Mouse (Mus musculus) forebrain, embryonic 16.5 days (tissue): ENCODE results near the gene Rnf126. TPM values are rescaled to one million over a fixed set of nuclear protein-coding genes. Genes with fewer than 3 reads are reported as not detected.
A peak's percentile ranks its signal among the peaks of the same experiment; 100 is the strongest.

Source experiments
- ATAC-seq: fragments of 200-750 bp; cut with Nextera tagmentation; 2 replicates; pipeline ENCODE4 v1.8.0; 2017; ENCODE audit warnings: mild to moderate bottlenecking, moderate library complexity
- H3K27ac ChIP-seq: fragments of 300-500 bp; sonication (generic); 2 replicates; pipeline ENCODE4 v1.5.1; 2014; ENCODE audit warnings: low read length, control low read depth
- H3K27me3 ChIP-seq: fragments of 300-500 bp; sonication (generic); replicated peaks from 2 replicates; pipeline ENCODE4 v1.6.1; 2014; ENCODE audit warnings: low read length; ENCODE audit not compliant: control insufficient read depth, insufficient read depth
- H3K36me3 ChIP-seq: fragments of 300-500 bp; sonication (generic); 2 replicates; pipeline ENCODE4 v1.6.1; 2014; ENCODE audit not compliant: control insufficient read depth, insufficient read depth
- H3K4me1 ChIP-seq: fragments of 300-500 bp; sonication (generic); replicated peaks from 2 replicates; pipeline ENCODE4 v1.6.1; 2014; ENCODE audit warnings: low read length; ENCODE audit not compliant: control insufficient read depth, insufficient read depth
- H3K4me2 ChIP-seq: fragments of 300-500 bp; sonication (generic); 2 replicates; pipeline ENCODE4 v1.6.1; 2014; ENCODE audit warnings: mild to moderate bottlenecking, low read length, control low read depth
- H3K4me3 ChIP-seq: fragments of 300-500 bp; sonication (generic); replicated peaks from 2 replicates; pipeline ENCODE4 v1.5.1; 2014; ENCODE audit warnings: mild to moderate bottlenecking, low read length, control low read depth
- H3K9ac ChIP-seq: fragments of 300-500 bp; sonication (generic); replicated peaks from 2 replicates; pipeline ENCODE4 v1.6.1; 2014; ENCODE audit warnings: low read depth, low read length, control low read depth
- H3K9me3 ChIP-seq: fragments of 300-500 bp; sonication (generic); 2 replicates; pipeline ENCODE4 v1.6.1; 2016; ENCODE audit warnings: low read length; ENCODE audit not compliant: control insufficient read depth
- WGBS: fragments of 180-500 bp; shearing (Covaris S2); extraction: QIAGEN DNeasy Blood & Tissue Kit; methylation state at CpG from one replicate; pipeline ENCODE4 v1.1.7; 2014; 5-methylcytosine and 5-hydroxymethylcytosine counted together
- polyA plus RNA-seq: library from polyadenylated mRNA; unstranded; fragments of >200 nt; fragmentation: Nextera tagmentation; extraction: Ambion mirVana; gene quantifications from 2 replicates; pipeline ENCODE4 v1.2.1, GENCODE M21; 2015

The Rnf126 gene
- polyA plus RNA-seq, 1 experiment from 2014 or later = 87.2 TPM

DNA sequence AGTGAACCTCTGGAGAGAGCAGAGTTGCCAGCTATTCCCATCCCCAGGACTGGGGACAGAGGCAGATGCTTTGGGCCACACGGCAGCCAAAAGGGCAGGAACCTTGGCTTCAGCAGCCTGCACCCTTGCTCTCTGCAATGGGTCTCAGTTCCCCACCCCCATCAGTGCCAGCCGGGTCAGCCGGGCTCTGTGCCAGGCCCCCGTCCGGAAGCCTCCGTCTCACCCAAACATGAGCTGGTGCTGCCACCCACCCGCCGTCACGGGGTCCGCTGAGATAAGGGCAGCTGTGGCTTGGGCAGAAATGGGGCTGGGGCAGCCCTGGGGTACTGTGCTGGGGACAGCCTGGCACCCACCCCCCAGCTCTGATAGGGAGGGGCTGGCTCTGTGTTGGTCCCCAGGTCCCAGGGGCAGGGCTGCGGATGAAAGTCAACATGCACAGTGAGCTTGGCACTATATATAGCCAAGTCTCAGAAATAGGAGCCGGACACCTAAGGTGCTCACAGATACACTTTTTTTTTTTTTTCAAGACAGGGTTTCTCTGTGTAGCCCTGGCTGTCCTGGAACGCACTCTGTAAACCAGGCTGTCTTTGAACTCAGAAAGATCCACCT, 37.3 kb downstream of the Rnf126 start:
- no peaks in the 10 kb centered on the region for H3K27me3 ChIP-seq
- H3K36me3 ChIP-seq = no peaks in the 10 kb centered on the region; the same call in 1 of the 2 replicates
- no peaks in the 10 kb centered on the region; the same call in 1 of the 2 replicates for H3K4me1 ChIP-seq
- H3K27ac ChIP-seq = no peak overlapping the region
- no peaks in the 10 kb centered on the region for H3K9me3 ChIP-seq
- H3K4me3 ChIP-seq = no peak overlapping the region
- ATAC-seq = peak; percentile 52
- no peak overlapping the region for H3K4me2 ChIP-seq
- no peak overlapping the region for H3K9ac ChIP-seq
- 64% methylated on average over 13 of the region's 13 CpGs for WGBS

DNA sequence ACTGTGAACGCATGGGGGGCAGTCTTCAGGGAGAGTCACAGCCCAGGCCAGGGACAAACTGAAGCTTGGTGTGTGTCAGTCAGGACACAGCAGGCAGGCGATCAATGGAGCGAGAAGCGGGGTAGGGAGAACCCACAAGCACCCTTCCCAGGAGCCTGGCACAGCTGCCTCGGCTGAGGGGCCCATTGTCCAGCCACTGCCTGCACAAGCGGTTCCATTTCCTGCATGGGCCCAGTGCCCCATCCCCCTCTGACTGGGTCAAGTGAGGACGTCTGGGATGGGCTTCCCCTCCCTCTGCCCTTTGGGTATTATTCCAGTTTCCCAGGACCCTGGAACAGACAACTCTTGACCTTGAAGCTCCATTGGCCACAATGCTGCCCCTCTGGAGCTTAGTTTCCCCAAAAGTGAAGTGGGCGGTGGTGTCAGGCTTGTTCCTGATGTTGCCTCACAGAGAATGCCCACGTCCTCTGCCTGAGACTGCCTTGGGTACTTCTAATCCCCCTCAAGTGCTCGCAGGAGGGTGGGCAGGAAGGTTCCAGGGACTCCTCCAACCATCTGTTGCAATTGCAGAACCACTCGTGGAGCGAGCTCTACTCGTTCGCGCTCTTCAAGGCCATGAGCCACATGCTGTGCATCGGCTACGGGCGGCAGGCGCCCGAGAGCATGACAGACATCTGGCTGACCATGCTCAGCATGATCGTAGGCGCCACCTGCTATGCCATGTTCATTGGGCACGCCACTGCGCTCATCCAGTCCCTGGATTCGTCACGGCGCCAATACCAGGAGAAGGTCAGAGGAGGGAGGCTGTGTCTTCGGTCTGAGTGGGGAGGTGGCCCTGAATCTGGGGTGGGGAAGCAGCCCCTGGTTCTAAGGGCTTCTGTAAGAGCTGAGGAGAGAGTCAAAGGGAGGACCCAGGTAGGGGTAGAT, 38.2 kb downstream of the Rnf126 start:
- no peak for ATAC-seq
- Histone ChIP-seq H3K9ac (no peak overlapping the region), H3K27me3 (no peaks in the 10 kb centered on the region), H3K36me3 (no peaks in the 10 kb centered on the region; the same call in 1 of the 2 replicates), H3K4me3 (no peak overlapping the region), H3K4me2 (no peak overlapping the region), H3K9me3 (no peaks in the 10 kb centered on the region), H3K4me1 (no peaks in the 10 kb centered on the region; the same call in 1 of the 2 replicates), H3K27ac (no peak overlapping the region)
- WGBS = 75% methylated on average over 28 of the region's 28 CpGs

DNA sequence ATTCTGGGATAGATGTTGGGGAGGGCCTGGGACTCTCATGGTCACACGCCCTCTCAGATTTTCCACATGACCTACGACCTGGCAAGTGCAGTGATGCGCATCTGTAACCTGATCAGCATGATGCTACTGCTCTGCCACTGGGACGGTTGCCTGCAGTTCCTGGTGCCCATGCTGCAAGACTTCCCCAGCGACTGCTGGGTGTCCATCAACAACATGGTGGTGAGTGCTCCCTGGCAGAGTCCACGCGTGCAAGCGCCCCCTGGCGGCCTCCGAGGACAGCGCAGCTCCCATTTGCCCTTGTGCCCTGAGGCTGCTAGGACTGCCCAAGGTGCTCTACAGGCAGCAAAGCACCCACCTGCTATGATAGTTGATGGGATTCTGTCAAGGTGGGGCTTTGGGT, 40.7 kb downstream of the Rnf126 start:
- Histone ChIP-seq H3K27ac (no peak overlapping the region), H3K4me2 (no peak overlapping the region), H3K9ac (no peak overlapping the region), H3K4me1 (no peaks in the 10 kb centered on the region; the same call in none of the 2 replicates), H3K36me3 (no peaks in the 10 kb centered on the region), H3K27me3 (no peaks in the 10 kb centered on the region; the same call in 1 of the 2 replicates), H3K4me3 (no peak overlapping the region), H3K9me3 (no peaks in the 10 kb centered on the region)
- ATAC-seq = no peak
- 34% methylated on average over 11 of the region's 11 CpGs for WGBS

DNA sequence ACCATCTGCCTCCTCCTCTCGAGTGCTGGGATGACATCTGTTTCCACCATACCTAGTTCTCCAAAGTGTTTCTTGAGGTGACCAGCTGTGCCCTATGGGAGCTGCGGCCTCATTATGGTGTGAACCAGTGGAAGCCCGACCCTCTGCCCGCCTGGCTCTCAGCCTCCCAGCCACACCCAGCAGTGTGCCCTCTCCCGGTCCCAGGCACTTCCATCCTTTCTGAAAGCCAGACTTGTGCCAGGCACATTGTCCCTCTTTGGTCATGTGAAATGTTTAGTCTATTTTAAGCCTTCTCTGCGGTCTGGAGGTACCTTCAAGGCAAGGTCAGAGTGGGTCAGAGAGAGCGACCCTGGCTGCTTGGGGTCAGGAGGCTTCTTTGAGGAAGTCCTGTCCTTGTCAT, 43.1 kb downstream of the Rnf126 start:
- Histone ChIP-seq H3K4me3 (no peak overlapping the region), H3K4me1 (no peaks in the 10 kb centered on the region; the same call in 1 of the 2 replicates), H3K36me3 (no peaks in the 10 kb centered on the region), H3K9ac (no peak overlapping the region), H3K9me3 (no peaks in the 10 kb centered on the region), H3K27me3 (no peaks in the 10 kb centered on the region; the same call in none of the 2 replicates), H3K4me2 (no peak overlapping the region), H3K27ac (no peak overlapping the region)
- ATAC-seq = no peak
- WGBS = 91% methylated on average over 7 of the region's 7 CpGs

DNA sequence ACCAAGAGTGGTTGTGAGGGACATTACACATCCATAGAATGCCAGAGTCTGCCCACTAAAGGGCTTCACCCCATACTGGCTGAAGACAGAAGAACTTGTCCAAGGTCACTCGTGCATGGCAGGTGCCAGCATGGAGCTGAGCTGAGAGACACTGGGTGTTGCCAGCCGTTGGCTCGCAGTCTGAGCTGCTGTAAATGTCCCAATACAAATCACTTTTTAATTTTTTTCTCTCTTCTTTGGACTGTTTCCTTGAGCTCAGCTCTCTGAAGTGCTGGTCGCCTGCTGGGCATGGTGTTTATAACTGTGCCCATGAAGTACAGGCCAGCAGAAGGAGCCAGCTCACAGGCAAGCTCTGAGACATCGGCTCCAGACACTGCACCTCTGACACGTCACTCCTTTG, 43.7 kb downstream of the Rnf126 start:
- no peaks in the 10 kb centered on the region for H3K36me3 ChIP-seq
- H3K4me3 ChIP-seq = no peak overlapping the region
- H3K4me2 ChIP-seq = no peak overlapping the region
- no peak overlapping the region for H3K27ac ChIP-seq
- ATAC-seq = peak; percentile 49; the same call in 1 of the 2 replicates
- no peaks in the 10 kb centered on the region for H3K9me3 ChIP-seq
- 55% methylated on average over 6 of the region's 6 CpGs for WGBS
- no peak overlapping the region for H3K9ac ChIP-seq
- peaks cover 5% of the 10 kb centered on the region for H3K27me3 ChIP-seq
- no peaks in the 10 kb centered on the region; the same call in 1 of the 2 replicates for H3K4me1 ChIP-seq

DNA sequence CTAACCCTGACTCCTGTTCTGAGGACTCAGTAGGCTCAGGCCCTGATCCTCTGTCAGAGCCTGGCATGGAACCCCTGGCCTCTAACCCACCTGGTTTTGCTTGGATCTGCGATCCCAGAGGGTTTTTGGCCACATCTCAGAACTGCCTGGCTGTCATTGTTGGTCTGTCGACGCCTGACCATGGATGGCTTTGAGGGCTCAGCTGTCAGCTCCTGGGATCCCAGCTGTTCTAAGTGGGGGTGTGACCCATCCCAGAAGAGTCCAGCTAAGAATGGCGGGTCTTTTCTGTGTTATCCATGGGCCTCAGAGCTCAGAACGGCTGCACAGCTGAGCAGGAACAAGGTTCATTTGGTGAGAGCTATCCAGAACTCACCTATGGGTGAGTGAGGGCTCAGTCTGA, 45.7 kb downstream of the Rnf126 start:
- no peak overlapping the region for H3K27ac ChIP-seq
- H3K9me3 ChIP-seq = no peaks in the 10 kb centered on the region
- 73% methylated on average over 5 of the region's 5 CpGs for WGBS
- H3K4me2 ChIP-seq = no peak overlapping the region
- peaks cover 22% of the 10 kb centered on the region for H3K27me3 ChIP-seq
- H3K4me3 ChIP-seq = no peak overlapping the region
- peaks cover 12% of the 10 kb centered on the region for H3K4me1 ChIP-seq
- no peak overlapping the region for H3K9ac ChIP-seq
- no peaks in the 10 kb centered on the region for H3K36me3 ChIP-seq
- ATAC-seq = no peak

DNA sequence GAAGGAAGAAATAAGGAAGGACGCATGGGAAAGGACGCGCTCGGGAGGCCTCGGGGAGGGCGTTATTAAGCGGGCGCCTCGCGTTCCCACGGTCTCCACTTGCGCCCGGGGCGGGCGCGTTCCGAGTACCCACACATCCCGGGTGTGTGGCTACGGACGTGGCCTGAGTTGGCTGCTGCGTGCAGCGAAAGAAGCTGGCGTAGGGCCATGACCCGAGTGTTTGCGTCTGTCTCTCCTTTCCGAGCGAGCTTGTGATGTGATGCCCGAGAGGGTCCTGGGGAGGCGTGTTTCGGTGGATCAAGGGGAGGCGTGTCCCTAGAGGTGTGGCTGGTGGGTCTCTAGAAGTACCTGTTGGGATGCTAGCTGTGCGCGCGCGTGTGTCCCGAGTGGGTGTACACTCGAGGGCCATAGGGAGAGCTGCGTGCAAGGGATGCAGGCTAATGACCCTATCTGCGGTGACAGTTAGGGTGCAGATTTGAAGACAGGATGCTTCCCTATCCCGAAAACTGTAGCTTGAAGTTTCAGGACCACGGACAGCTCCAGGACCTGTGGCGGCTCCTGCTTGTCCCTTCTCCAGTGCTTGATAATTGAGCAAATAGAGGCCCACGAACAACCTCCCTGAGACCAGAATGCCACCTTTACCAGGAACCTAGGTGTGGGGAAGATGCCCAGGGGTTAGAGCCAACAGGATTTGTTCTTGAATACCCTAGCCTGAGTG, 49.0 kb downstream of the Rnf126 start:
- peaks cover 13% of the 10 kb centered on the region for H3K4me1 ChIP-seq
- under 1% methylated on average over 41 of the region's 43 CpGs for WGBS
- no peak overlapping the region for H3K27ac ChIP-seq
- H3K9me3 ChIP-seq = no peaks in the 10 kb centered on the region
- peak overlapping the region; percentile 72 for H3K4me3 ChIP-seq
- peak overlapping the region; percentile 91 for H3K4me2 ChIP-seq
- no peak for ATAC-seq
- H3K9ac ChIP-seq = peak overlapping the region; percentile 71
- H3K36me3 ChIP-seq = no peaks in the 10 kb centered on the region
- peaks cover 34% of the 10 kb centered on the region for H3K27me3 ChIP-seq

DNA sequence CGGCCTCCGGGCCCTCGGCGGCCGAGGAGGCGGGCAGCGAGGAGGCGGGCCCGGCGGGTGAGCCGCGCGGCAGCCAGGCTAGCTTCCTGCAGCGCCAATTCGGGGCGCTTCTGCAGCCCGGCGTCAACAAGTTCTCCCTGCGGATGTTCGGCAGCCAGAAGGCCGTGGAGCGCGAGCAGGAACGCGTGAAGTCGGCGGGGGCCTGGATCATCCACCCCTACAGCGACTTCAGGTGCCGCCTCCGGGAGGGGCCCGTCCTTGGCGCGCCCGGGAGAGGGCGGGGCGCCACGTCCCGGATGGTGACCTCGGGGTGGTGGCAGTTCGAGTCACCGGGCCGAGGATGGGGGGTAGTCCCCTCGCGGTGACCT, 49.8 kb downstream of the Rnf126 start:
- no peak overlapping the region for H3K27ac ChIP-seq

More for the DNA sequence above, 49.8 kb downstream of the Rnf126 start:
- H3K9ac ChIP-seq = peak overlapping the region; percentile 71
- H3K4me3 ChIP-seq = peak overlapping the region; percentile 72
- no peaks in the 10 kb centered on the region for H3K36me3 ChIP-seq
- no peaks in the 10 kb centered on the region for H3K9me3 ChIP-seq
- H3K4me1 ChIP-seq = peaks cover 13% of the 10 kb centered on the region
- ATAC-seq = peak; percentile 32
- H3K27me3 ChIP-seq = peaks cover 34% of the 10 kb centered on the region
- peak overlapping the region; percentile 91 for H3K4me2 ChIP-seq
- under 1% methylated on average over 44 of the region's 44 CpGs for WGBS
